Mouse (Mus musculus) lung, postnatal 0 days (tissue): ENCODE measurements around the gene Hapln2.

Experiments
- CTCF ChIP-seq: IDR thresholded peaks from 2 replicates; pipeline ENCODE4 v1.5.1; 2016; ENCODE audit warnings: antibody characterized with exemption, mild to moderate bottlenecking
- EP300 ChIP-seq: IDR thresholded peaks from 2 replicates; pipeline ENCODE4 v1.6.1; 2016; ENCODE audit warnings: antibody characterized with exemption, mild to moderate bottlenecking, control low read depth

DNA sequence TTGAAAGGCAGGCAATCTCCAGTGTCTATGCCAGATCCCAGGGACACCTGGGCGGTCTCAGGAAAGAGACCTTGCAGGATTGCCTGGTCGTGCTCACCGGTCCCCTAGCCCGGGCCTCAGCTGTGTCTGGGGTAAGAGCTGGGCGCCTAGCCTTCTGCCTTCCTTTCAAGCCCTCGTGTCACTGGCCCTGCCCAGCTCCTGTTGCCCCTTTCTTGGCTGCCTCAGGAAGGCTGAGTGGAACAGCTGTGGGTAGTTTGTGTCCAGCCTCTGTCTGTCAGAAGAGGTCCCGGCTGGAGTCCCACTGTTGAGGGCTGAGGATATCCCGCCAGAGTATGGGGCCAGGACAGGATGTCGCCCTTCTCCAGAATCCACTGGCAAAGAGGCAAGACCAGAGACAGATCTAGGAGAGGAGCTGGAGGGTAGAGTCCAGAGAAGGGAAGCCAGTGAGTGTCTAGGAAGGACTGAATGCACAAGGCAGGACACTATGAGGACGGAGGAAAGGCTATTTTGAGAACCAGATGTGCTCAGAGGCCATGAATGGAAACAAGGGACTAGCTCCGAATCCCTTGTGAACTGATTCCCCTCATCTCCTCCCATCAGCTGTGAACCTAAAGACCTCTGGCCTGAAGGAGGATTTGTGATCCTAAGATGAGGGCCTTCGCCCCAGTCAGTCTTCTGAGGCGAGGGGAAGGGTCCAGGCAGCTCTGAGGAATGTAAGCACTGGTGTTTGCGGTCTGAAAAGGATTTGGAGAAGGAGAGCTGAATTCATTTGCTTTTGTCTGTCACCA lies 53.6 kb downstream of the Hapln2 start:
- no peak for TF ChIP-seq CTCF
- no peak for TF ChIP-seq EP300
